Mouse (Mus musculus) megakaryocyte, embryonic 14.5 days (primary cell): Measurements from ENCODE around the gene 2310034G01Rik.

Experiments used
- FLI1 ChIP-seq: IDR thresholded peaks from 2 replicates; pipeline ENCODE4 v1.6.1; 2012; ENCODE audit warnings: low read length, inconsistent platforms, mixed read lengths
- GATA1 ChIP-seq: IDR thresholded peaks from 3 replicates; pipeline ENCODE4 v1.6.1; 2012; ENCODE audit warnings: mixed read lengths, low read length, inconsistent platforms, borderline replicate concordance

GRCm38 (mm10) chr19:46382275-46382674, 32.2 kb upstream of the 2310034G01Rik start:
- TF ChIP-seq GATA1: no peak
- no peak for TF ChIP-seq FLI1
